In the genomic region with DNA sequence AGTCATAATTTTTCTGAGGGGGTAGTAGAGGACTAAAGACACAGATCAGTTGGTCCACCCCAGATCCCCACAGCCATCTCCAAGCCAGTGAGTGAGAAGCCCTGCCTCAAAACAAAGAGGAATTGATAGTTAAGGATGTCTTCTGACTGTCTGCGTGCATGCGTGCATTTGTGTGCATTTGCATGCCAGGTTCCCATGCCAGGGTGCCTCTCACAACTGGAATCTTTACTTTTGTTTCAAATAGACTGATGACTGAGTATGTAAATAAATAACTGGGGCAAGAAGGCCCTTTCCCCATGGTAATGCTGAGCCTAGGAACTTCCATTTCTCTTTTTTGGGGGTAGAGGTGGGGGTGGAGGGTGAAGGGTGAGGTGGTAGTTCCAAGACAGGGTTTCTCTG, we compare ENCODE assay signal across 15 mouse cellular contexts. TPM values are rescaled to one million over a fixed set of nuclear protein-coding genes. Genes with fewer than 3 reads are reported as not detected.
A peak's percentile ranks its signal among the peaks of the same experiment; 100 is the strongest.
DNase-seq lines count a peak whose midpoint lies in the region; ATAC-seq and TF ChIP-seq lines count a peak whose summit lies in the region.
"Had no signal": no experiment of that assay in that cellular context is flagged by ENCODE, and none has a peak within 500 bp of the region (broad histone marks: within the 10 kb centered on the region; RNA-seq: fewer than 3 reads in every experiment).

No protein-coding gene starts in this region.

- H3K4me2 ChIP-seq in heart, embryonic 16.5 days (ENCODE audit: low read depth, low read length), result no peak overlapping the region
- no peak overlapping the region for H3K4me2 ChIP-seq in lung, embryonic 14.5 days
- H3K4me2 ChIP-seq: midbrain, embryonic 13.5 days had no signal

- H3K27ac ChIP-seq in heart, embryonic 16.5 days (ENCODE audit: low read length), result peak overlapping the region; percentile 60
- H3K27ac ChIP-seq in lung, embryonic 14.5 days (ENCODE audit: low read depth), result peak overlapping the region; percentile 42; the same call in 1 of the 2 replicates
- H3K27ac ChIP-seq in macrophage, result peak overlapping the region; percentile 39
- H3K27ac ChIP-seq: midbrain, embryonic 13.5 days had no signal

- no peak overlapping the region for H3K9ac ChIP-seq in heart, embryonic 16.5 days (ENCODE audit: low read length)
- no peak overlapping the region for H3K9ac ChIP-seq in lung, embryonic 14.5 days
- H3K9ac ChIP-seq: midbrain, embryonic 13.5 days had no signal

- peaks cover 100% of the 10 kb centered on the region for H3K79me2 ChIP-seq in macrophage (ENCODE audit: inconsistent target)

- ATAC-seq in heart, embryonic 16.5 days (replicated peaks; ENCODE audit: extremely low read depth, insufficient read depth, low FRiP score), result no peak
- no peak for ATAC-seq in lung, embryonic 14.5 days (ENCODE audit: insufficient read depth)
- ATAC-seq: forebrain, embryonic 14.5 days; midbrain, embryonic 13.5 days had no signal

- intact Hi-C loops in heart, postnatal 14 days (cut with DNase I), result no loop called here

- H3K4me3 ChIP-seq in heart, embryonic 16.5 days (ENCODE audit: low read length), result no peak overlapping the region
- no peak overlapping the region for H3K4me3 ChIP-seq in lung, embryonic 14.5 days (ENCODE audit: low read depth, low read length)
- H3K4me3 ChIP-seq in macrophage (ENCODE audit: inconsistent target), result no peak overlapping the region
- H3K4me3 ChIP-seq: midbrain, embryonic 13.5 days; myocyte had no signal

- H3K36me3 ChIP-seq in heart, embryonic 16.5 days (ENCODE audit: control insufficient read depth, insufficient read depth), result no peaks in the 10 kb centered on the region
- peaks cover 24% of the 10 kb centered on the region; the same call in 1 of the 2 replicates for H3K36me3 ChIP-seq in lung, embryonic 14.5 days (ENCODE audit: insufficient read depth)
- peaks cover 16% of the 10 kb centered on the region for H3K36me3 ChIP-seq in macrophage (ENCODE audit: inconsistent target)

- TF ChIP-seq CTCF in lung, embryonic 14.5 days (IDR thresholded peaks at IDR 0.05; ENCODE audit: low read depth), result no peak

- no peak for DNase-seq in heart, postnatal 14 days
- no peak for DNase-seq in lung, embryonic 14.5 days
- no peak for DNase-seq in lung, adult 18-20 months
- DNase-seq in B cell, adult 2 months, result peak; percentile 21 to 23
- no peak for DNase-seq in MN1 (ENCODE audit: low spot score)
- DNase-seq: cerebellum, adult 18-20 months; heart, postnatal 36 days; kidney, postnatal 25 days; layer of hippocampus, adult 9-11 months; right cerebral cortex, postnatal 14 days had no signal

- H3K27me3 ChIP-seq in heart, embryonic 16.5 days (ENCODE audit: control insufficient read depth, insufficient read depth, low read length), result no peaks in the 10 kb centered on the region
- H3K27me3 ChIP-seq in lung, embryonic 14.5 days (ENCODE audit: insufficient read depth, low read length), result no peaks in the 10 kb centered on the region
- H3K27me3 ChIP-seq: midbrain, embryonic 13.5 days had no signal

- H3K9me3 ChIP-seq in heart, embryonic 16.5 days (replicated peaks; ENCODE audit: control insufficient read depth, low read length), result no peaks in the 10 kb centered on the region
- no peaks in the 10 kb centered on the region for H3K9me3 ChIP-seq in lung, embryonic 14.5 days (ENCODE audit: low read depth, low read length)
- H3K9me3 ChIP-seq: midbrain, embryonic 13.5 days had no signal

- peaks cover 47% of the 10 kb centered on the region for H3K4me1 ChIP-seq in heart, embryonic 16.5 days (ENCODE audit: control insufficient read depth, insufficient read depth, low read length)
- peaks cover 10% of the 10 kb centered on the region for H3K4me1 ChIP-seq in lung, embryonic 14.5 days (ENCODE audit: insufficient read depth)

- WGBS in heart, embryonic 16.5 days, result 93% methylated on average over 2 of the region's 2 CpGs
- 77% methylated on average over 2 of the region's 2 CpGs for WGBS in lung, embryonic 14.5 days
- WGBS in macrophage (ENCODE audit: missing documents), result 97% methylated on average over 2 of the region's 2 CpGs

RNA-seq across cellular contexts. Expression of a gene that starts 41.8 kb away (rescaled TPM):
- polyA plus RNA-seq in heart, embryonic 16.5 days (2015; fragmentation: Nextera tagmentation; extraction: Ambion mirVana), result 29.0 and 29.3 TPM in 2 replicates
- total RNA-seq in heart, postnatal 14 days (2021), result 10 to 100 TPM; 46.2 to 49.0 TPM
- polyA plus RNA-seq in lung, embryonic 14.5 days (2014; fragmentation: Nextera tagmentation; extraction: Ambion mirVana), result 34.4 and 36.9 TPM in 2 replicates
- total RNA-seq in macrophage (2018; cell fraction: chromatin; rRNA removed), result 100 to 1,000 TPM; 104 to 576 (median 356) TPM
- 10 to 100 TPM; 15.7 to 66.9 (median 36.1) TPM for total RNA-seq in macrophage (2018; cell fraction: cytosol; rRNA removed)
- 100 to 1,000 TPM in 20 of 26 experiments, 10 to 100 TPM in 6; 62.0 to 363 (median 169) TPM for total RNA-seq in macrophage (2018; cell fraction: nucleus; rRNA removed)
- 13.9 to 21.1 TPM (median 19.1 TPM) in 3 replicates for polyA plus RNA-seq in macrophage (2018)

Comparison
In these comparisons a context has a peak if more than half of its experiments do, and no peak if none do; other contexts are left out.
1. DNase-seq: peak in B cell, adult 2 months (2 of 2); none in heart, postnatal 14 days (0 of 2), lung, embryonic 14.5 days (single experiment), lung, adult 18-20 months (0 of 2) and MN1 (single experiment).
2. Peak in every context shown above with its lines, with median percentiles within 50 percentile points of each other: H3K27ac ChIP-seq.